Mouse (Mus musculus) testis, postnatal 10 days (tissue): ENCODE data around the gene Plxna4.
A peak's percentile ranks its signal among the peaks of the same experiment; 100 is the strongest.

Source experiments
- DNase-seq: peaks from one replicate; pipeline ENCODE4 v3.0.0; 2021; ENCODE audit warnings: low spot score

Gene Plxna4

GRCm38 (mm10) chr6:32346015-32346414 lies 242.0 kb downstream of the Plxna4 start:
- DNase-seq: no peak

GRCm38 (mm10) chr6:32342727-32343126 lies 245.3 kb downstream of the Plxna4 start:
- no peak for DNase-seq

- no peak for DNase-seq
Observed at GRCm38 (mm10) chr6:32342272-32342671, 245.7 kb downstream of the Plxna4 start.

DNA sequence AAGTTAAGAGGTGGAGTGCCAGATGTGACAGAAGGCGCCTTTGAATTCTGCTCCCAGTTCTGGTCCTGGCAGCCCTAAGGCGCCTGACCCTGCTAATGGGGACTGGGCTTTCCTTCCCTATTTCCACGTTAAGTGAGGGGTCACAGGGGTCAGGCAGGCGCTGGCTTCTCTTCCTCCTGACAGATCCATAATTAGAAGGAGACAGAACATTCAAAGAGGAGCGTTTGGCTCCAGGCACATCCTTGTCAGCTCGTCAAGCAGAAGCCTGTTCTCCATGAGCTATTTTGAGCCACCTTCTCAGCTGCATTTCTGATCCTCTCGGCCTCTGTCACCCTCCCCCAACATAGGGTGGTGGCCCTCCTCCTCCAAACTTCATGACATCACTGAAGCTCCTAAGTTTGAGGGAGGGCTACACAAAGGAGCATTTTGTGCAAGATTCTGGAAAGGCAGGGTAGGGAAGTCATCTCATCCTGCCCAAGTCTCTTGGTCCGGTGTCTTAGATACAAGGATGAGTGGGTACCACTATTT lies 249.5 kb downstream of the Plxna4 start:
- DNase-seq: no peak

GRCm38 (mm10) chr6:32331281-32331680 lies 256.7 kb downstream of the Plxna4 start:
- no peak for DNase-seq

DNA sequence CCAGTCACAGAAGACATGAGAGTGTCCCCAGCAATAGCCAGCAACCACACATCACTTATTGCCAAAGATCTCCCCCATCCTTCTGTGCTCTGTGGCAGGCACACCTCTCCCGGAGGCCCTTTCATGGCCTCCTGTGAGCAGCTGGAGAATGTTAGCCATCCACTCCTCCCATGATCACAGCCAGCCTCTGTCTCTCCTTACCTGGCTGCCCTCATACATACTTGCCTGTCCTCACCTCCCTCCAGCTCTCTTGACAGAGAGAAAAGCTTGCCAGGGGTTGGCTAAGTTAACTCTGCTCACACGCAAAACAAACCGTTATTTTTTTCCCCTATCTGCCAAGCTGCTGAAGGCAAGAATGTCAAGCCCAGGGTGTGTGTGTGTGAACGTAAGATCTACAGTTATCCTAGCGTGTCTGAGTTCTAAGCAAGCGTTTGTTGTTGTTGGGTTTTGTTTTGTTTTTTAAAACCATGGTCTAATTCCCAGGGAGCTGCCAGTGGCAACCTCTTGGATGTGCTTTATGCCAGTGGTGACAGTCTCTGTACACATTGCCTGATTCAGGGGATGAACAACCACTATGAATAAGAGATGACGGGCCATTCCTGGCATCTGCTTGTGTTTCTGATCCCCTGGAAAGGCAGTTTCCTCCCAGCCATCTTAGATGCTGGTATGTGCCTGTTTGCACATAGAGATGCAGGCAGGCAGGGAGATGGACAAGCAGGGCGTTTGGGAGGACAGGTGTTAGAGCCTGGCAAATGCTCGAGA lies 257.8 kb downstream of the Plxna4 start:
- no peak for DNase-seq

- peak; percentile 80 for DNase-seq
Observed at GRCm38 (mm10) chr6:32328028-32328427, 260.0 kb downstream of the Plxna4 start.

DNA sequence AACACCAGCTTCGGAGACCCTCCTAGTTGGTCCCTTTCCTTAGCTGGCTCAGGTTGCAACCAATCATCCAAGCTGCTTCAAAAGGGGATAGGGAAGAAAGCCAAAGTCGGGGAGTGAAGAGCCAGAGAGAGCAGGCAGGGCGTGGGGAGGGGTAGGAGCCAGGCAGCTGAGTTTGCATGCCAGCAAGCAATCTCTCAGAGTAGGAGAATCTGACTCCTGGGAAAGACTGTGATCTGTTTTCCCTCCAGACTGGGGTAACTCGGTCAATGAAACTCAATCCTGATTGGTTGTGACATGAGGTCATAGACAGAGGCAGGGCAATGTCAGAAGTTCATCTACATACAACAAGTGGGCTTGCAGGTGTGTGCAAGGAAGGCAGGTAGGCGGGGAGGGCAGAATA lies 260.8 kb downstream of the Plxna4 start:
- no peak for DNase-seq

DNA sequence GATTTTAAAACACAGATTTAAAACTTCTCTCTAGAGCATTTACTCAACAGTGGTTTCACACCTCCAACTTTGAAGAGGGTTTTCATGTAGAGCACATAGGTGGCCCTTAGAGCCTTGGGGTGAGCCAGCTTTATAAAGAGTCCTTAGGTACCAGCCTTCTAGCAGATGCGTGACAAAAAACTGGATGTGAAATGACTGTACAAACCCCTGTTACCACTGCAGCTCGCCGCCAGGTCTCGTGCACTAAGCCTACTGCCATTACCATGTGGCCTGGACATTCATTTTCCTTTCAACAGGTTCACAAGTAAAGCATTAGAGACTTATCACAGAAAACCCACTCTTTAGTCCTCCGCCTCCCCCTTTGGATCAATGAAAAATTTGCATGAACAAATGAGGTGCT lies 261.6 kb downstream of the Plxna4 start:
- no peak for DNase-seq

DNA sequence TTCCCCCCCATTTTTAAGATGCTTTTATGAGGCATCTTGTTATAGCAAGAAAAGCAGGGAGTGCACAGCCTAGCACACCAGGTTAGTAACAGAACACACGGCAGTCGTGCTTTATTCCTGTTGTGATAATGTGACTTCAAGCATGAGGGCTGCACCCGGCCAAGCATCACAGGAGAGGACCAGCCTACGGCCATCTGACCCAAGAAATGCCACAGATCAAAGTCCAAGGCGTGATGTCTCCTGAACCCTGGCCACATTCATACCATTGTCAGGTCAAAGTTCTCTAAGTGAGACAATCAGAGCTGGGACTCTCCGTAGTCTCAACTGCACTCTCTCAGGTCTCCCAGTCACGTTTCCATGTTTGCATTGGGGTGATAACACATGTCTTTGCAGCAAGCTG lies 262.1 kb downstream of the Plxna4 start:
- DNase-seq: no peak

DNA sequence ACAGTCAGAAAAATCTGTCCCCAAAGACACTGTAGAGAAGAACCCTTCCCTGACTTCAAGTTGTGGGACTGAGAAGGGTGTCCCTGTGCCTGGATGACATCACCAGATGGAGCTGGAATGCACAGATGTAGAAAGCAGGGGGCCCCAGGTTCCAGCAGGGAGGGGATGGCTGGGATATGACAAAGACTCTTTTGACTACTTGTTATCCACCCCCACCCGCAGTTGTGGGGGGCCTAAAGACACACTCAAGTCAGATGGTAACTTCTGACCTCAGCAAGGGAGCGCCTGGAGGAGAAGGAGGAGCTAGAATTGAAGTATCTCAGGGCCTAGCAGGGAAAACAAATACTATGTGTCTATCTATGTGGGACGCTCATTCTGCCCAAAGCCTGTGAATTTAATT lies 266.8 kb downstream of the Plxna4 start:
- DNase-seq: no peak

DNA sequence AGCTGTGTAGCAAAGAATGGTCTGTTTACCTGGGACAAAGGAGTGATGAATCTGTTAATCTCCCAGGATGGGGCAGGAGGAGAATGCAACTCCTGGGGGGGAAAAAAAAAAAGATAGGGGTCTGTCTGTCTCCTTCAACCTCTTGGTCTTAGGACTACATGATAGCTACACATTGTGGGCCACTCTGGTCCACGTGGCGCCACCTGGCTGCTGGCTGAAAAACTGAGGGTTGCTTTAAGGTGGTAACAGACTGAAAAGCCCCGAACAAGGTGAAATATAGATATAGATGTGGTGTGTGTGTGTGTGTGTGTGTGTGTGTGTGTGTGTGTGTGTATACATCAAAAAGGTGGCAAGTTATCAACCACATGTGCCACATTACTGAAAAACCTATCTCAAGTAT lies 267.7 kb downstream of the Plxna4 start:
- DNase-seq: peak; percentile 69

DNA sequence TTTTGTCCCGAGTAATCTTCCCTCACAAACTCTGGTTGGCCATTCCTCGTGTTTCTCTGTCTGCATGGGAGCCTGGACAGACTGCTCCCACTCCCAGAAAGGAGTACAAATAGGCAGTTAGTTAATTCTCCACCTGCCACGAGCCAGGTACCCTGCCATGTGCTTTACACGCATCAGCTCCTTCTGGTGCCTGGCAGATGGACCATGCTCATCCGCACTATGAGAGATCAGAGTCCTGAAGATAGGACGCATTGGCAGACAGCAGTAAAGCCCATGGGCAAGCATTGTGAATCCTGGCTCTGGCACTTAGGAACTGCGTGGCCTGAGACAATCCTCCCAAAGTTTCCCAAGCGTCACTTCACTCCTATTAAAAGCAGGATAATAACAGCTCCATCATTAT lies 270.5 kb downstream of the Plxna4 start:
- DNase-seq: no peak

DNA sequence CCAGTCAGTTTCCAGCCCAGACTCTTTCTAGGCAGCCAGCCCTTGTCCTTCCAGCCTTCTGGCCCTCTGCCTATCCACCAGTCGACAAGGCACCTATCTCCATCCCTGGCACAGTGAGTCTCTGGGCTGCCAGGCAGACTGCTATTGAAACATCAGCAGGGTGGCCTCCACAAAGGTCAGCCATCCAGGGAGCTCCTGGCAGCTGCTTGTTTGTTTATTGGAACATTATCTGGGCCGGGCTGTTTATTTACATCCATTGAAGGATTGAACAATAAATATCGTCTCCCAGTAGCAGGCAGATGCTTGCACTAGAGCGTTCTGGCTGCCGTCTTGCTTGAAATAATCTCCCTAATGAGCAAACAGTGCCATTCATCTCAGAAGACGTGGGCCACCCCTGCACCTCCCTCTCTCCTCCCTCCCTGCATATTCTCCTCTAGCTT lies 273.0 kb downstream of the Plxna4 start:
- no peak for DNase-seq

- no peak for DNase-seq
Observed at GRCm38 (mm10) chr6:32309147-32309546, 278.8 kb downstream of the Plxna4 start.

- DNase-seq: no peak
Observed at GRCm38 (mm10) chr6:32300611-32301010, 287.4 kb downstream of the Plxna4 start.

DNA sequence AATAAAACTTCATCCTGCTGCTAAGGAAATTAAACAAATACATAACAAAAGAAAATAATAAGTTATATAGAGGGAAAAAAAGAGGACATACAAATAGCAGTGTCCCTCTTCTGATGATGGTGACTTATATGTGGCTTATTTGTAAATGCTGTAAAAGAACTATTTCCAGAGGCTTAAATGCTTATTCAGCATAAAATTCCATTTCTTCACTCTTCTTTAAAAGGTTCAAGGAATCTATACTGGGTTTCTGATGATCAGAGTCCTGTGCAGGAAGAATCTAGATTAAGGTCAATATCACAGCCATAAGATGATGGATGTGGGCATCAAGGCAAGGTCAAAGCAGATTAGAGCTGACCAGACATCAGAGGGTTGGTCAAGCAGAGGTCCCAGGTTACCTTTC lies 306.5 kb downstream of the Plxna4 start:
- DNase-seq: no peak

DNA sequence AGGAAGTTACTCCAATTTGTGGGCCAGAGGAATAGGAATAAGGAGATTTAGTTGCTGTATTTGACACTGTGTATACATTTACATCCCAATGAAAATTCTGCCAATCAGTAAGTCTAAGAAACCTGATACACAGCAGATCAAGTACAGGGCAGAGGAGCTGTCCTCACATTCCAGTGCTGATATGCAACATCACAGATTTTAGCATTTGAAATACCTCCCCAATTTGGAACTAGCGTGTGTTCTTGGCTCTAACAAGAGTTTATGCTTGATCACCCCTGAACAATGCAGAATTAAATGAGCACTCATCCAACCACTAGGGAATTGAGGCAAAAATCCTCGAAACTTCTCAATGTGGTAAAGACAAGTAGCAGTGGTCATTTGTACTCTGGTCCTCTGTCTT lies 307.3 kb downstream of the Plxna4 start:
- DNase-seq: no peak

DNA sequence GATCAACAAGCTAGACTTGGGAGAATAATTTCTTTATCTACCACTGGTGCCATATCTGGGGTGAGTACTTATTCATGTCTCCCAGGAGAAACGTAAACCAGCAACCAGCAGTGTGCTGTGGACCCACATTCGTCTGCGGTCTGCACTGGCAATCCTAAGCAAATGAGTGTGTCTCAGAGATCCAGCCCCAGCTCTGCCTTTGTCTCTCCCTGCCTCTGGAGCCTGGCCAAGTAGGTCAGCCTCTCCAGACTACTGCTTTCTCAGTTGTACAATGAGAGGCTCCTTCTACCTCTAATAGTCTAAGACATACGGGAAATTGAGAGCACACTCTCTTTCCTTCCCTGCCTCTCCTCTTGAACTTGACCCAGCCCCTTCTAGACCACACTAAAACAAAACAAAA lies 316.5 kb downstream of the Plxna4 start:
- DNase-seq: no peak

DNA sequence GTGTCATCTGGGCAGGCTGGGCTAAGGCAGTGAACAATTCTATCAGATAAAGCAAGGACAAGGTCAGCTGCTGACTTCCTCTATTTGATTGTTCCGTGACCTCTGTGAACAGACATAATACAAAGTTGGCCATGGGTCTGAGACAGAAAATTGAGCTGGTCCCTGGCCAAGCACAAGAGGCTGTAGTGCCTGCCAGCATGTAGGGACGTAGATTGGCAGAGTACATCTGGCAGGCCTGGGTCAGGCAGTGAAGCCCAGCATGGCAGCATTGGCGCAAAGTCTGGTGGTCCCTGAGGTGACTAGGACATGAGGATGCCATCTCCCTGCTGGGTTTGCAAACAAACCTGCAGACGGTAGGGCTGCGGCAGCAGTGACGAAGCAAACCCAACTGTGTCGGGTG lies 321.9 kb downstream of the Plxna4 start:
- DNase-seq: no peak

DNA sequence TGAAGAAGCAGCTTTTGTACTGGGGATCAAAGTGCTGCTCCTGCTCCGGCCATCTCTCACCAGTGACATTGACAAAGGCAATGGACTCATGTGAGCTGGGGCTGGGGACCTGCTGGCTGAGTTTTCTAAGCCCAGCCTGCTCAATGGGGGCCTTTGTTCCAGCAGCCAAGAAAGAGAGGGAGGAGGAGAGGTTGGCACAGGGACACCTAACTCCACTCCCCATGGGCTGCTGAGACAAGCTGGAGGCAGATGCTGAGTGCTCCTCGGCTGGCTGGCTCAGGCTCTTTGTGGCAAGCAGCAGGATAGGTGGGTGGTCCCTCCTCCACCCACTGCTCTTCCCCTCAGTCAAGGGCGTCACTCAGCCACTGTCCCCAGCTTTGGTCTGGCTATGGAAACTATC lies 326.7 kb downstream of the Plxna4 start:
- DNase-seq: peak; percentile 54

GRCm38 (mm10) chr6:32260341-32260740 lies 327.7 kb downstream of the Plxna4 start:
- no peak for DNase-seq

DNA sequence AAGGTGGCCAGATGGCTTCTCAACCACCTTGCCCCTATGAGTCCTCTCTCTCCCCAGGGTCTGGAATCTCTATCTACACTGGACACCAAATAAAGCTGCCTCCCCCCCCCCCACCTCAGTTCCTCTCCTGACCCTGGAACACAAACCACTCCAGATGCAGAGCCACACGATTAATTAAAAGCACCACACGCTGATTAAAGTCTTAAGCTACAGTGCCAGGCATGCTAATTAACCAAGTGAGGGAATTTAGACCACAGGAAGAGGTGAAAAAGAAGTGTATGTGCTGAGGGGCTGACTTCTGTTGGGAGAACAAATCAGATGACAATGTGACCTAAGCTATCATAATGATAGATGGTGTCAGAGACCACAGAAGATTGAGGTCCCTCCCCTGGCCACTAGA lies 332.8 kb downstream of the Plxna4 start:
- DNase-seq: no peak

- DNase-seq: no peak
Observed at GRCm38 (mm10) chr6:32252168-32252567, 335.8 kb downstream of the Plxna4 start.
